Mouse (Mus musculus) MEL (cell line): ENCODE results near the gene N4bp1. TPM values are rescaled to one million over a fixed set of nuclear protein-coding genes. Genes with fewer than 3 reads are reported as not detected.

Source experiments
- DNase-seq: peaks from one replicate; pipeline ENCODE4 v3.0.0; 2011; ENCODE audit warnings: low read depth, low spot score
- H3K27ac ChIP-seq: 2 replicates; pipeline ENCODE4 v1.5.1; 2012; ENCODE audit warnings: low read depth, mild to moderate bottlenecking, control low read depth, low read length, moderate library complexity; ENCODE audit not compliant: control insufficient read depth
- H3K27me3 ChIP-seq, 2 experiments: fragments of 150-350 bp in 1 of 2; sonication (generic) in 1 of 2; 2 replicates each; pipeline ENCODE4 v1.6.1; 2012; ENCODE audit warnings: low read length in 2 of 2, mild to moderate bottlenecking in 2 of 2, improper control_type of control experiment in 1 of 2, moderate library complexity in 1 of 2; ENCODE audit not compliant: insufficient read depth in 2 of 2, control insufficient read depth in 1 of 2
- H3K36me3 ChIP-seq, 2 experiments: 2 replicates each; pipeline ENCODE4 v1.6.1; 2012 to 2014; ENCODE audit warnings: low read length in 2 of 2, improper control_type of control experiment in 1 of 2, inconsistent platforms in 1 of 2, mild to moderate bottlenecking in 1 of 2; ENCODE audit not compliant: insufficient read depth in 2 of 2, control insufficient read depth in 1 of 2
- H3K4me1 ChIP-seq, 2 experiments: fragments of 150-350 bp in 1 of 2; sonication (generic) in 1 of 2; 2 replicates each; pipeline ENCODE4 v1.6.1; 2012; ENCODE audit warnings: low read length in 2 of 2, improper control_type of control experiment in 1 of 2, mild to moderate bottlenecking in 1 of 2; ENCODE audit not compliant: insufficient read depth in 2 of 2, control insufficient read depth in 1 of 2
- H3K4me3 ChIP-seq, 2 experiments: fragments of 150-350 bp in 1 of 2; sonication (generic) in 1 of 2; 2 replicates each; pipeline ENCODE4 v1.5.1; 2012; ENCODE audit warnings: low read depth in 2 of 2, low read length in 2 of 2, mild to moderate bottlenecking in 2 of 2, moderate library complexity in 2 of 2, control low read depth in 1 of 2, improper control_type of control experiment in 1 of 2; ENCODE audit not compliant: control insufficient read depth in 1 of 2, insufficient read depth in 1 of 2
- H3K79me2 ChIP-seq: 2 replicates; pipeline ENCODE4 v1.6.1; 2012; ENCODE audit warnings: mild to moderate bottlenecking, low read length, moderate library complexity; ENCODE audit not compliant: control insufficient read depth, poor library complexity, insufficient read depth
- H3K9ac ChIP-seq: 2 replicates; pipeline ENCODE4 v1.6.1; 2012; ENCODE audit warnings: low read depth, mild to moderate bottlenecking, control low read depth, low read length, moderate library complexity; ENCODE audit not compliant: control insufficient read depth, poor library complexity, severe bottlenecking
- H3K9me3 ChIP-seq: fragments of 150-350 bp; sonication (generic); replicated peaks from 2 replicates; pipeline ENCODE4 v1.6.1; 2012; ENCODE audit warnings: mild to moderate bottlenecking, low read length, improper control_type of control experiment, moderate library complexity; ENCODE audit not compliant: insufficient read depth
- BHLHE40 ChIP-seq: IDR thresholded peaks from 2 replicates; pipeline ENCODE4 v1.6.1; 2012; ENCODE audit warnings: low read depth, mild to moderate bottlenecking, inconsistent platforms, low read length, improper control_type of control experiment, borderline replicate concordance
- CHD2 ChIP-seq: IDR thresholded peaks from 2 replicates; pipeline ENCODE4 v1.6.1; 2011; ENCODE audit warnings: low read length, improper control_type of control experiment
- CTCF ChIP-seq, 3 experiments: IDR thresholded peaks in 2 of 3; conservative IDR thresholded peaks in 1 of 3; 2 replicates each; pipeline ENCODE4 v1.5.1; 2011 to 2012; ENCODE audit warnings: low read length in 3 of 3, low read depth in 2 of 3, mild to moderate bottlenecking in 2 of 3, improper control_type of control experiment in 1 of 3, inconsistent platforms in 1 of 3, mixed read lengths in 1 of 3, moderate library complexity in 1 of 3; ENCODE audit not compliant: control insufficient read depth in 1 of 3, insufficient read depth in 1 of 3, poor library complexity in 1 of 3, severe bottlenecking in 1 of 3
- E2F4 ChIP-seq: IDR thresholded peaks from 2 replicates; pipeline ENCODE4 v1.6.1; 2011; ENCODE audit warnings: low read depth, low read length, improper control_type of control experiment, borderline replicate concordance
- EP300 ChIP-seq, 2 experiments: IDR thresholded peaks; 2 replicates each; pipeline ENCODE4 v1.6.1; 2011; ENCODE audit warnings: improper control_type of control experiment in 2 of 2, low read length in 2 of 2, low read depth in 1 of 2, mild to moderate bottlenecking in 1 of 2
- ETS1 ChIP-seq: IDR thresholded peaks from 2 replicates; pipeline ENCODE4 v1.6.1; 2012; ENCODE audit warnings: low read depth, mild to moderate bottlenecking, inconsistent platforms, low read length, improper control_type of control experiment, moderate library complexity
- GABPA ChIP-seq: IDR thresholded peaks from 2 replicates; pipeline ENCODE4 v1.6.1; 2012; ENCODE audit warnings: low read depth, mild to moderate bottlenecking, inconsistent platforms, low read length, improper control_type of control experiment, moderate library complexity
- HCFC1 ChIP-seq: IDR thresholded peaks from 2 replicates; pipeline ENCODE4 v1.6.1; 2012; ENCODE audit warnings: low read depth, mild to moderate bottlenecking, inconsistent platforms, low read length, improper control_type of control experiment, moderate library complexity
- KAT2A ChIP-seq: conservative IDR thresholded peaks from 2 replicates; pipeline ENCODE4 v1.6.1; 2012; ENCODE audit warnings: low read depth, low read length, improper control_type of control experiment, inconsistent platforms
- MAX ChIP-seq: IDR thresholded peaks from 2 replicates; pipeline ENCODE4 v1.6.1; 2011; ENCODE audit warnings: low read length, improper control_type of control experiment
- MEF2A ChIP-seq: IDR thresholded peaks from 2 replicates; pipeline ENCODE4 v1.6.1; 2014; ENCODE audit warnings: low read depth, mild to moderate bottlenecking, inconsistent platforms, low read length, improper control_type of control experiment; ENCODE audit not compliant: poor library complexity, insufficient replicate concordance, severe bottlenecking; ENCODE audit errors: extremely low read depth
- MXI1 ChIP-seq: IDR thresholded peaks from 2 replicates; pipeline ENCODE4 v1.6.1; 2011; ENCODE audit warnings: mild to moderate bottlenecking, low read depth, low read length, improper control_type of control experiment
- MYB ChIP-seq: IDR thresholded peaks from 2 replicates; pipeline ENCODE4 v1.6.1; 2011; ENCODE audit warnings: mild to moderate bottlenecking, low read depth, low read length, improper control_type of control experiment
- MYC ChIP-seq: IDR thresholded peaks from 2 replicates; pipeline ENCODE4 v1.6.1; 2011; ENCODE audit warnings: low read depth, mild to moderate bottlenecking, low read length, improper control_type of control experiment, moderate library complexity
- POLR2AphosphoS5 ChIP-seq: IDR thresholded peaks from 2 replicates; pipeline ENCODE4 v1.6.1; 2012; ENCODE audit warnings: low read depth, borderline replicate concordance, mild to moderate bottlenecking, inconsistent platforms, low read length, moderate library complexity, mixed read lengths
- RAD21 ChIP-seq: IDR thresholded peaks from 2 replicates; pipeline ENCODE4 v1.6.1; 2011; ENCODE audit warnings: mild to moderate bottlenecking, low read depth, low read length, improper control_type of control experiment
- RCOR1 ChIP-seq: IDR thresholded peaks from 2 replicates; pipeline ENCODE4 v1.6.1; 2012; ENCODE audit warnings: low read depth, mild to moderate bottlenecking, inconsistent platforms, low read length, improper control_type of control experiment
- SMC3 ChIP-seq: IDR thresholded peaks from 2 replicates; pipeline ENCODE4 v1.6.1; 2011; ENCODE audit warnings: low read depth, low read length, improper control_type of control experiment
- TAL1 ChIP-seq: IDR thresholded peaks from 2 replicates; pipeline ENCODE4 v1.6.1; 2012; ENCODE audit warnings: mild to moderate bottlenecking, inconsistent platforms, low read length, moderate library complexity, mixed read lengths
- UBTF ChIP-seq: IDR thresholded peaks from 2 replicates; pipeline ENCODE4 v1.6.1; 2012; ENCODE audit warnings: low read depth, mild to moderate bottlenecking, inconsistent platforms, low read length, improper control_type of control experiment, moderate library complexity, borderline replicate concordance; ENCODE audit not compliant: insufficient read depth
- USF1 ChIP-seq: IDR thresholded peaks from 2 replicates; pipeline ENCODE4 v1.6.1; 2014; ENCODE audit warnings: low read depth, mild to moderate bottlenecking, inconsistent platforms, low read length, improper control_type of control experiment, moderate library complexity
- USF2 ChIP-seq, 2 experiments: IDR thresholded peaks; 2 replicates each; pipeline ENCODE4 v1.6.1; 2011 to 2012; ENCODE audit warnings: improper control_type of control experiment in 2 of 2, low read length in 2 of 2, borderline replicate concordance in 1 of 2, inconsistent platforms in 1 of 2, low read depth in 1 of 2, mild to moderate bottlenecking in 1 of 2; ENCODE audit not compliant: insufficient read depth in 1 of 2
- ZC3H11A ChIP-seq: IDR thresholded peaks from 2 replicates; pipeline ENCODE4 v1.6.1; 2012; ENCODE audit warnings: low read depth, mild to moderate bottlenecking, inconsistent platforms, low read length, improper control_type of control experiment
- ZKSCAN1 ChIP-seq: IDR thresholded peaks from 2 replicates; pipeline ENCODE4 v1.6.1; 2012; ENCODE audit warnings: low read depth, mild to moderate bottlenecking, inconsistent platforms, low read length, improper control_type of control experiment, moderate library complexity
- ZNF384 ChIP-seq: IDR thresholded peaks from 2 replicates; pipeline ENCODE4 v1.6.1; 2012; ENCODE audit warnings: low read depth, mild to moderate bottlenecking, inconsistent platforms, low read length, improper control_type of control experiment
- polyA plus RNA-seq, 2 experiments: library from polyadenylated mRNA; stranded (reverse) in 1 of 2; unstranded in 1 of 2; fragments of >175 nt in 1 of 2; fragments of >200 nt in 1 of 2; gene quantifications; 2 replicates each; pipeline versions ENCODE4 v1.2.1 to v1.2.4; 2012; ENCODE audit warnings: low replicate concordance in 2 of 2, low read depth in 1 of 2; ENCODE audit not compliant: insufficient read length in 2 of 2, insufficient read depth in 1 of 2, missing spikeins in 1 of 2
- total RNA-seq: library from RNA; depleted of rRNA; stranded (reverse); fragments of 300-350 nt; gene quantifications from 2 replicates; pipeline ENCODE4 v1.2.3, GENCODE M21; 2012

The N4bp1 gene
- total and polyA plus RNA-seq, 3 experiments: 13.4 to 24.0 TPM; not detected in 1

DNA sequence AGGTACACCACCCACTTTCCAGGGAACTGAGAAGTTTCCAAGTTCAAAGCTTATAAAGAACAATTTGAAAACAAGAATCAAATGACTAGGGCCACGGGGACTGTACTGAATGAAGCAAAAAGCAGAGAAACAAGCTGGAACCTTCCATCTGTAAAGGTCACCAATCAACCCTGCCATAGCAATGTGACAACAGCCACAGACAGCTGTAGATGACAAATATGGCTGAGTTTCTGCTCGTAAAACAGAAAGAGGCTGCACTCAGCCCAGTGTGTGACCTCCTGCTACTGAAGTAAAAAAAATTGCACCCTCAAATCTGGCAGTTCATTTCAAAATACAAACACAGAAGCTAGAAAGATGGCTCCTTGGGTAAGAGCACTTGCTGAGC is 31.1 kb downstream of the N4bp1 start:
- H3K36me3 ChIP-seq: peaks cover 1 to 2% of the 10 kb centered on the region in 2 experiments; a peak in 2 of 4 replicates

DNA sequence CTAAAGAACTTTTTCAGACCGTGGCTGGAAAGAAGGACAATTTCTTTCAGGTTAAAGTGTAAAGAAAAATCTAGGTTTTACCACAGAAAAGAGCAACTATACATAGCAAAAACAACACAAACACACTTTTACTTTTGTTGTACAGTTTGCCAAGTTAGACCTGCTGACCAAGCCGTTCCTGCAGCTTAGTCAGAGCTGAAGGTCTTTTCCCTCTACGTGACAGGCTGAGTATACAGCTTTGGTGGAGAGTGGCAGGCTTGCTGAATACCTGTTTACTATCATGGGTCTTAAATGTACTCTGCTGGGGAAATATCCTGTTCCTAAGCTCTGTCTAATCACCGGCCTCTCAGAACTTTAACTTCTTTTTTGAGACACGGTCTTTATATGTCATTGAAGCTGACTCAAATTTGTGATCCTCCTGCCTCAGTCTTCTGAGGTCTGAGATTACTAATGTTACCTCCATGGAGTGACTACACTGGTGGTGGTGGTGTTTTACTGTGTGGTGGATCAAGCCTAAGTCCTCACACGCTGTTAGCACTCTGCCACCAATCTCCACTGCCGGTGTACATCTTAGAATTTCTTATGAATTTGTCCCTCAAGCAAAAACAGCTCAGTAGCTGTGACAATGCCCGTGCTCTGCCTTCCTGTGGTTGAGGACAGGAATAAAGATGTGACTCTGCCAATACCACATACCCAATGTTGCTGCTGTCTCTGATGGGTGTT is 31.6 kb downstream of the N4bp1 start:
- H3K27me3 ChIP-seq: no peaks in the 10 kb centered on the region
- no peak for DNase-seq
- no peaks in the 10 kb centered on the region for H3K9me3 ChIP-seq
- peaks cover 2% of the 10 kb centered on the region in 2 experiments; a peak in 2 of 4 replicates for H3K4me1 ChIP-seq
- H3K9ac ChIP-seq: no peak overlapping the region
- H3K79me2 ChIP-seq: no peaks in the 10 kb centered on the region
- no peak overlapping the region for H3K27ac ChIP-seq
- peaks cover 1 to 2% of the 10 kb centered on the region in 2 experiments; a peak in 2 of 4 replicates for H3K36me3 ChIP-seq
- no peak for TF ChIP-seq RAD21
- no peak for TF ChIP-seq KAT2A
- no peak for TF ChIP-seq E2F4
- no peak for TF ChIP-seq ZC3H11A
- no peak for TF ChIP-seq RCOR1
- no peak for TF ChIP-seq UBTF
- TF ChIP-seq BHLHE40: no peak
- no peak for TF ChIP-seq MYC
- no peak for TF ChIP-seq POLR2AphosphoS5
- TF ChIP-seq CTCF (IDR thresholded peaks at IDR 0.05 in 2 of 3, conservative IDR thresholded peaks at IDR 0.05 in 1 of 3; ENCODE audit: control insufficient read depth in 1 of 3, insufficient read depth in 1 of 3, low read depth in 2 of 3, low read length in 3 of 3, poor library complexity in 1 of 3, severe bottlenecking in 1 of 3): no peak
- no peak for TF ChIP-seq ZKSCAN1
- TF ChIP-seq ZNF384: no peak
- no peak for TF ChIP-seq EP300 (IDR thresholded peaks at IDR 0.05; ENCODE audit: low read depth in 1 of 2, low read length in 2 of 2)
- no peak for TF ChIP-seq MEF2A
- no peak for TF ChIP-seq CHD2
- no peak for TF ChIP-seq TAL1
- no peak for TF ChIP-seq HCFC1
- no peak for TF ChIP-seq USF1
- TF ChIP-seq MAX: no peak
- H3K4me3 ChIP-seq: no peak overlapping the region

More for the DNA sequence above, 31.1 kb downstream of the N4bp1 start:
- no peak for DNase-seq
- H3K4me3 ChIP-seq: no peak overlapping the region
- H3K9ac ChIP-seq: no peak overlapping the region
- peaks cover 2% of the 10 kb centered on the region in 2 experiments; a peak in 2 of 4 replicates for H3K4me1 ChIP-seq
- TF ChIP-seq GABPA (no peak), USF2 (IDR thresholded peaks at IDR 0.05; ENCODE audit: borderline replicate concordance in 1 of 2, insufficient read depth in 1 of 2, low read depth in 1 of 2, low read length in 2 of 2) (no peak), MXI1 (no peak), MYB (no peak), SMC3 (no peak), ETS1 (no peak)
- no peaks in the 10 kb centered on the region for H3K79me2 ChIP-seq
- H3K27me3 ChIP-seq: no peaks in the 10 kb centered on the region
- no peaks in the 10 kb centered on the region for H3K9me3 ChIP-seq
- H3K27ac ChIP-seq: no peak overlapping the region
